Mouse (Mus musculus) bone marrow macrophage, adult 2 months (primary cell): ENCODE data around the gene Git2. TPM values are rescaled to one million over a fixed set of nuclear protein-coding genes. Genes with fewer than 3 reads are reported as not detected.
A peak's percentile ranks its signal among the peaks of the same experiment; 100 is the strongest.

Experiments
- H3K27ac ChIP-seq: 2 replicates; pipeline ENCODE4 v1.5.1; 2012; ENCODE audit warnings: low read depth, low read length; ENCODE audit not compliant: insufficient read depth
- H3K4me1 ChIP-seq: 2 replicates; pipeline ENCODE4 v1.6.1; 2012; ENCODE audit warnings: low read length; ENCODE audit not compliant: control insufficient read depth, insufficient read depth
- H3K4me3 ChIP-seq: 2 replicates; pipeline ENCODE4 v1.5.1; 2012; ENCODE audit warnings: mild to moderate bottlenecking, low read length, moderate library complexity; ENCODE audit not compliant: insufficient read depth
- CTCF ChIP-seq: IDR thresholded peaks from 2 replicates; pipeline ENCODE4 v1.5.1; 2012; ENCODE audit warnings: low read depth, mild to moderate bottlenecking, low read length, moderate library complexity
- POLR2A ChIP-seq: IDR thresholded peaks from 2 replicates; pipeline ENCODE4 v1.6.1; 2012; ENCODE audit warnings: mild to moderate bottlenecking, low read depth, low read length, borderline replicate concordance
- polyA plus RNA-seq: library from polyadenylated mRNA; stranded (reverse); fragments of >200 nt; gene quantifications from 2 replicates; pipeline ENCODE4 v1.2.4, GENCODE M21; 2012; ENCODE audit not compliant: missing spikeins, insufficient read depth, insufficient read length

Git2 gene
- polyA plus RNA-seq, 1 experiment, result 111 TPM

DNA sequence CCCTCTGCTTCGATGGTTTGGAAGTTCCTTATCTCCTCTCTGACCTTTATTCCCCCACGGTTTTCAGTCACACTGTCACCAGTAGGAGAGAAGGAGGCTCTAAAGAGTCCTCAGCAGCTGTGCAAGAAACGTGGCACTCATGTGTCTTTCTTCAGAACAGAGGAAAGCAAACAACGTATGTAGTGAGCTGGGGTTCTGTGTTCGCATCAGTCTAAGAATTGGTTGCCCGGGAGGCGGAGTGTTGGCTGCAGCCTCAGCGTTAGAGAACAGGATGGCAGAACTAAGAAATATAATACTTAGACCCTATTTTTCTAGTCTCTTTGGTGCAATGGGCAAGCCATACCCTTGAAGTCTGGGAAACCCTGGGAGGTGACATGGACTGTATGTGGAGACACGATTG, 7.7 kb upstream of the Git2 start:
- Histone ChIP-seq H3K4me1 (peaks cover 60% of the 10 kb centered on the region), H3K4me3 (no peak overlapping the region), H3K27ac (peak overlapping the region; percentile 47)
- no peak for TF ChIP-seq POLR2A
- no peak for TF ChIP-seq CTCF

DNA sequence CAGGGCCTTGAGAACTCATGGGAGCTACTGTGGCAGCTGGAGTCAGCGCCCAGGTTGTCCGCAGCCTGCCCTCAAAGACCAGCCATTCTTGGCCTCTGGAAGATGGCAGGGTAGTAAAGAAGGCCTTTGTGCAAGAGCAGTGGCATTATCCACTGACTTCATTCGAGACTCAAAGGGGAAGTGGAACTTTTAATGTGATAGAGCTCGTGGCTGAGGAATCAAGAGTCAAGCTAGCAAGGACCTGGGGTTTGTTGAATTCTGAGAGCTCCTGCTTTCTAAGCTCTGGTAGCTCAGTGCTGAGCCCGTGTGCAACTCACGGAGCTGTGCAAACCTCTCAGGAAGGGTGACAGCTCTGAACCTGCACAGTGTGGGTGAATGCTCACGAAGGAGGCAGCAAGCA, 5.6 kb upstream of the Git2 start:
- H3K27ac ChIP-seq, result peak overlapping the region; percentile 58
- no peak for TF ChIP-seq CTCF
- TF ChIP-seq POLR2A, result no peak
- peaks cover 71% of the 10 kb centered on the region for H3K4me1 ChIP-seq
- no peak overlapping the region for H3K4me3 ChIP-seq

DNA sequence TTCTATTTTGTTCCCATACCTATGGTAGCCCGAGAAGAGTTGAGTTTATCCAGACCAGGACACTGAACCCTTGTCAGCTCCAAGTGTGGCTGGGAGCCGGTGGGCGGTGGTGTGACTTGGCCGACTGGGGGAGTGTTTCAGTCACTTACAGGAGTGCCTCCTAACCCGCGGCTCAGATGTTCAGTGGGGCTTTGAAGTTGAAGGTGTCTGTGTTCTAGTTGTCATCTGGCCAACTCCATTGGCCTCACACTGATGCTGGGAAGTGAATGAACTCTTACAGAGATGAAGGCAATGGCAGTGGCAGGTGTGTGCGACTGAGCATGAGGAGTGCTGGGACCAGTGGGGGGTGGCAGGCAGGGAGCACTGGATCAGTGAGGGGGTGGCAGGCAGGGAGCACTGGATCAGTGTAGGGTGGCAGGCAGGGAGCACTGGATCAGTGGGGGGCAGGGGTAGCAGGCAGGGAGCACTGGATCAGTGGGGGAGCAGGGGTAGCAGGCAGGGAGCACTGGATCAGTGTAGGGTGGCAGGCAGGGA, 4.7 kb upstream of the Git2 start:
- H3K27ac ChIP-seq, result no peak overlapping the region
- H3K4me3 ChIP-seq, result no peak overlapping the region
- H3K4me1 ChIP-seq, result peaks cover 64% of the 10 kb centered on the region
- TF ChIP-seq POLR2A (no peak), CTCF (no peak)

DNA sequence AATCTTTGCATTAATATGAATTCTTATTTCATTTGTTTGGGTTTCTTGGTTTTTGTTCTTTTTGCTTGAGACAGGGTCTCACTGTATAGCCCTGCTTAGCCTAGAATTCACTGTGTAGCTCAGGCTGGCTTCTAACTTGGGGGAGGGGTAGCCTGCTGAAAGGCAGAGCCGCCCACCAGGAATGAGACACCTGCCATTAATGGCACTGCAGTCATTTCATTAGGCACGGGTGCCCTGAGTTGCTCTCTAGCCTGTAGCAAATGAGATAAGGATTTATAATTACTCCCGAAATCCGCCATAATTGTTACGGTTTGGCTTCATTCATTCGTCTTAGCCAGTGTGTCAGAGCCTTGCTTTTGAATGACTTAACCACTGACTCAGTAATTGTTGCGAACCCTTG, 857 bp upstream of the Git2 start:
- H3K4me3 ChIP-seq, result peak overlapping the region; percentile 70
- H3K4me1 ChIP-seq, result peaks cover 39% of the 10 kb centered on the region
- TF ChIP-seq POLR2A (no peak), CTCF (no peak)
- no peak overlapping the region for H3K27ac ChIP-seq

DNA sequence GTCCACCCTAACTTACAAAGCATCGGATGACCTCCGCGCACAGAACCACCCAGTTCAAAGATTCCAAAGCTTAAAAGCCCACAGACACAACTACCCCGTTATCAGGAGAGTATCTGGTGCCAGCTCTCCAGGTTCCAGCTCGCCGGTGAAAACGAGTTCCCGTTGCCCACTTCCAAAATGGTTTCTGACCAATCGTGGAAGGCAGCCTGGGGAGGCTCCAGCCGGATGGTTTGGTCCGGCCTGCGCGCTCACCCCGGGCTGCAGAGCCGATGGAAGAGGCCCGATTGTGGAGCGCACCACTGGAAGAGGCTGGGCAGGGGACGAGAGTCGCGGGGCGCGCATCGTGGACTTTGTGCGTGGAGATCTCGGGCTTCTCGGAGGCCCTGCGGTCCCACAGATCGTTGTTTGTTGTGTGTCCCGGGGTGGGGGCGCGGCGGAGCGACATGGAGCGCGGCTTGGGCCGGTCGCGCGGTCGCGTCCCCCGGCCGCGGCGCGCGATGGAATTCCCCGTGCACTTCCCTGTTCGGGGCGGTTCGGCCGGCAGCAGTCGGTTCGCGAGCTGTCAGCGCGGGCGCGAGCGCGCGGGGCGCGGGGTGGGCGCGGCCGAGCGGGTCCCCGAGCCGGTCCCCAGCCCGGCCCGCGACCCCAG, 790 bp downstream of the Git2 start, which contains the start of gene Ankrd13a:
Gene Ankrd13a (plus strand): TSS at position 275 of the 649 bp plus-strand sequence.
- TF ChIP-seq POLR2A (peak; percentile 10; the same call in 1 of the 2 replicates), CTCF (no peak)
- Histone ChIP-seq H3K4me1 (peaks cover 32% of the 10 kb centered on the region), H3K27ac (peak within 1 kb of the TSS; percentile 77), H3K4me3 (peak within 1 kb of the TSS; percentile 70)

DNA sequence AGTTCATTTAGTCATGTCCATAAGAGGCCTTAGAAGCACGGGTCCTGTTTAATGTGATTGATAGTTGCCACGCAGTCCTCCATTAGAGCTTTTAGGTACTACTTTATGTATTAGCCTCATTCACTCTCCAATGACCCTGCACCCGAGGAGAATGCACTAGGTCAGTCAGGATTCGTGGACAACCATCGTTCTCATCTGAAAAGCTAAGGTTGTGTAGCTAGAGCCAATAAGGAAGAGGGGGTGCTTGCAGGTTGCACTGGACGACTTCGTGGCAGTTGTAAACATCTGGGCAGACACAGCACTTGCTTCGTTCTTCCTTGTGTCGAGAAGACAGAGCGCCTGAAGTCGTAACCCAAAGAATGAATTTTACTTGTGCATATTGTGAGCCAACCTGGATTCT, 1.5 kb downstream of the Git2 start:
- H3K4me1 ChIP-seq, result peaks cover 31% of the 10 kb centered on the region
- peak overlapping the region; percentile 70 for H3K4me3 ChIP-seq
- TF ChIP-seq CTCF, result no peak
- no peak for TF ChIP-seq POLR2A
- H3K27ac ChIP-seq, result peak overlapping the region; percentile 77

DNA sequence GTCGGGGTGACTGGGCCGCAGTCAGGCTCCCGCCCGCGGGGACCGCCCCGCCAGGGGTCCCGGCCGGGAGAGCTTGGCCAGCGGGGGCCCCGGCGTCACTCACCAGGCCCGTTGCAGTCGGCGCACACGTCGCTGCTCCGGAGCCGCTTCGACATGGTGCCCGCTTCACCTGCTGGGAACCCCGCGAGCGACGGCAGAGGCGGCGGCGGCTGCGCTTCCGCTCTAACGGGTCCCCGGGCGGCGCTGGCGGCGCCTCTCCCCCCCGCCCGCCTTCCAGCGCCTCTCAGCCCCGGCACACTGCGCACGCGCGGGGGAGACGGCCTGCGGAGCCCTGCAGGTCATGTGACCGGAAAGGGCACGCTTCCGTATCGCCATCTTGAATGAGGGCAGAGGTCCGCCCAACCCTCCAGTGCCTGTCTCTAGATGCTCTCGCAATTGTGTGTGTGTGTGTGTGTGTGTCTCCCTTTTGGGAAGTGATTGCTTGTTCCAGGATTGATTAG, 2.1 kb downstream of the Git2 start:
- Histone ChIP-seq H3K27ac (peak overlapping the region; percentile 77), H3K4me1 (peaks cover 29% of the 10 kb centered on the region), H3K4me3 (peak overlapping the region; percentile 72)
- TF ChIP-seq POLR2A (no peak), CTCF (no peak)

DNA sequence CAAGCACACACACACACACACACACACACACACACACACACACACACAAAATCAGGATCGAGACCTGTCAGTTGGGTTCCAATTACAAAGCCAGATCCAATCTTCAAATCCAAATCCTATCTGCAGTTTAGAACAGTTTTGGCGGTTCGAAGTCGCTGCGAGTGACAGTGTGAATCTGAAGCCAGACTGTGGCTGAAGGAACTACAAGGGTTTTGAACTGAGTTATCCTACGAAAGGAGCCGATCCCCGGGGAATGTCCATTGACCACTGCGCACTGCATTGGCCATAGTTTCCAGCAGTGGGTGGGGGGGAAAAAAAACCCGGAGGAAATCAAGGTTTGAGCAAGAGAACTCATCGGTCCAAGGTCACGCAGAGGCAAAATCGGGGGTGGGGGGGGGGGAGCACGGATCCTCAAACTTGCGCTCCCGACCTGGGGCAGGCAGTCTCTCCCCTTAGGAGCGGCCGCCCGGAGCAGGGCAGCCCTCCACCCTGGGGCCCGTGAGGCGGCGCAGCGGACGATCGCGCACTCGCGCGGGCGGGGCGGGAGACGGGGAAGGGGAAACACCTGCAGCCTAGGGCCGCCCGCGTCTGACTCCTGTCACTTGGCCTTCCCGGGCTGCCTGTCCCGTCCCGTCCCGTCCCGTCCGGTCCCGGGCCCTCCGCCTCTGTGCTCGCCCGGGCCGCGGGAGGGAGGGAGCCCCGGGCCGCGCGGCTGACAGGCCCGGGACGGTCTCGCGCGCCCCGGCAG, 2.7 kb downstream of the Git2 start:
- peak overlapping the region; percentile 73 for H3K27ac ChIP-seq
- peak overlapping the region; percentile 72 for H3K4me3 ChIP-seq
- TF ChIP-seq POLR2A (no peak), CTCF (no peak)
- H3K4me1 ChIP-seq, result peaks cover 23% of the 10 kb centered on the region

DNA sequence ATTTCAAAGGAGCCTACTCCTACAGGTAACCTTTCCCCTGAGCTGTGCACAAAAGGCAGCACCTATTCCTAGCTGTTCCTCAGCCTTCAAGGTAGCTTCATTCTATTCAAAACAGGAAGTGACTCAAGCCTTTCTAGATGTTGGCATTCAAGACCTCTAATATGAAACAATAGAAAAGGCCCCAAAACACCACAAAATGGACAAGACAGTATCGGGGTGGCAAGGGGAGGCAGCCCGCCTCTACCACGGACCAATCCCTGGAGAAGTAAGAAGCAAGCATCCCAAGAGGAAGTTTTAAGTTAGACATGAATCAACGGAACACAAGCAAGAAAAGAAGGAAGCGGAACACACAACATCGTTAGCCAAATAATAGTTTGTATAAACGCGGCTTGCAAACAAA, 3.5 kb downstream of the Git2 start:
- H3K4me3 ChIP-seq, result peak overlapping the region; percentile 72
- TF ChIP-seq POLR2A (no peak), CTCF (no peak)
- H3K27ac ChIP-seq, result peak overlapping the region; percentile 73
- H3K4me1 ChIP-seq, result peaks cover 26% of the 10 kb centered on the region

DNA sequence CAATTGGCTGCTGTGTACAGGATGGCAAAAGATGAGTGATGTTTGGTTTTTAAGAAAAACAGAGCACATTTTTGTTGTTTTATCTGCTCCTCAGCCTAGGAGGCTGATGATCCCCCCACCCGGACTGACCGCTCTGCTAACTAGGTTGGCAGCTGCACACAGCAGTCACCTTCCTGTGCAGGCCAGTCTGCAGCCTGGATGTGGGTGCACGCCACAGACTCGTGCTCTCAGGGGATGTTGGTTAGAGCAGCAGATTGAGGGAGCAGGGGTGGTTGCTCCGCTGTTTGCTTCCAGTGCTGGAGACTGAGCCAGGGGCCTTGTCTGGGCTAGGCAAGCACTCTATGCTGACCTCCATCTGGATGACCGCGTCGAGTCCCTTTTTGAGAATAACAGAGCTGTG, 5.5 kb downstream of the Git2 start:
- H3K4me3 ChIP-seq, result no peak overlapping the region
- no peak overlapping the region for H3K27ac ChIP-seq
- H3K4me1 ChIP-seq, result peaks cover 30% of the 10 kb centered on the region
- TF ChIP-seq CTCF, result no peak
- TF ChIP-seq POLR2A, result no peak
